Mouse (Mus musculus) lung, adult 2 months (tissue): ENCODE data around the gene Gtpbp3. TPM values are rescaled to one million over a fixed set of nuclear protein-coding genes. Genes with fewer than 3 reads are reported as not detected.
A peak's percentile ranks its signal among the peaks of the same experiment; 100 is the strongest.
"Not testable (repeated sequence)": the region's sequence is repeated elsewhere in the genome, so short reads cannot be mapped to it uniquely, and the experiment has no call there.

ENCODE experiments used
- DNase-seq: peaks from one replicate; pipeline ENCODE4 v3.0.0; 2022
- H3K4me1 ChIP-seq: fragments of 200-500 bp; 2 replicates; pipeline ENCODE4 v1.6.1; 2011; ENCODE audit warnings: low read length; ENCODE audit not compliant: control insufficient read depth, insufficient read depth
- H3K4me3 ChIP-seq: fragments of 200-500 bp; replicated peaks from 2 replicates; pipeline ENCODE3; 2011; ENCODE audit warnings: low read depth, mild to moderate bottlenecking, control low read depth, low read length; ENCODE audit errors: extremely low read depth
- CTCF ChIP-seq: fragments of 200-500 bp; IDR thresholded peaks from 2 replicates; pipeline ENCODE4 v1.5.1; 2011; ENCODE audit warnings: mild to moderate bottlenecking, low read length, control low read depth; ENCODE audit not compliant: insufficient read depth
- POLR2A ChIP-seq: fragments of 200-500 bp; IDR thresholded peaks from 2 replicates; pipeline ENCODE4 v1.6.1; 2011; ENCODE audit warnings: low read depth, mild to moderate bottlenecking, control low read depth, low read length, borderline replicate concordance; ENCODE audit errors: extremely low read depth
- WGBS: fragments of 180-500 bp; shearing (Covaris S2); methylation state at CpG from one replicate; pipeline ENCODE4 v1.1.7; 2018; 5-methylcytosine and 5-hydroxymethylcytosine counted together
- polyA plus RNA-seq: library from polyadenylated mRNA; depleted of rRNA; stranded (reverse); fragments of >200 nt; gene quantifications from 2 replicates; pipeline ENCODE4 v1.2.3, GENCODE M21; 2012; rRNA removed

Gene Gtpbp3
- polyA plus RNA-seq, 1 experiment: 26.0 TPM

- WGBS: 31% methylated on average over 11 of the region's 11 CpGs
These were observed 40.6 kb downstream of the Gtpbp3 start for GRCm38 (mm10) chr8:71528362-71529073.

GRCm38 (mm10) chr8:71530735-71531467 is 43.0 kb downstream of the Gtpbp3 start:
- not testable (repeated sequence) for DNase-seq, H3K4me1 ChIP-seq, H3K4me3 ChIP-seq
- peak; percentile 54 for TF ChIP-seq CTCF
- 80% methylated on average over 8 of the region's 12 CpGs for WGBS

More at GRCm38 (mm10) chr8:71528362-71529073, 40.6 kb downstream of the Gtpbp3 start:
- Histone ChIP-seq H3K4me3 (no peak overlapping the region), H3K4me1 (peaks cover 8% of the 10 kb centered on the region)
- DNase-seq: no peak
- peak; percentile 44; the same call in 1 of the 2 replicates for TF ChIP-seq POLR2A
- TF ChIP-seq CTCF: no peak

- Histone ChIP-seq H3K4me3 (no peak overlapping the region), H3K4me1 (peaks cover 9% of the 10 kb centered on the region)
- DNase-seq: no peak
- TF ChIP-seq CTCF (no peak), POLR2A (no peak)
- WGBS: 66% methylated on average over 3 of the region's 3 CpGs
These were observed 46.4 kb downstream of the Gtpbp3 start for GRCm38 (mm10) chr8:71534263-71534810.

- WGBS: 73% methylated on average over 5 of the region's 5 CpGs
- no peak for DNase-seq
- no peak for TF ChIP-seq POLR2A
- no peak for TF ChIP-seq CTCF
- peaks cover 9% of the 10 kb centered on the region for H3K4me1 ChIP-seq
- no peak overlapping the region for H3K4me3 ChIP-seq
These were observed 47.8 kb downstream of the Gtpbp3 start for GRCm38 (mm10) chr8:71535663-71536062.

- peak; percentile 88 for DNase-seq
- TF ChIP-seq CTCF (no peak), POLR2A (peak; percentile 44; the same call in 1 of the 2 replicates)
- peaks cover 7% of the 10 kb centered on the region for H3K4me1 ChIP-seq
- 2% methylated on average over 37 of the region's 37 CpGs for WGBS
- peak within 1 kb of the TSS; percentile 79 for H3K4me3 ChIP-seq
These were observed 49.3 kb downstream of the Gtpbp3 start, which contains the start of gene Bst2 for GRCm38 (mm10) chr8:71537028-71537867. Gene Bst2, minus strand, starts transcription at chr8:71537456.

GRCm38 (mm10) chr8:71542632-71543343 is 54.9 kb downstream of the Gtpbp3 start, which contains the start of gene Mvb12a:
Gene Mvb12a, plus strand, starts transcription at chr8:71542922.
- WGBS: under 1% methylated on average over 55 of the region's 55 CpGs
- peaks cover 10% of the 10 kb centered on the region for H3K4me1 ChIP-seq
- peak within 1 kb of the TSS; percentile 70 for H3K4me3 ChIP-seq
- TF ChIP-seq CTCF (no peak), POLR2A (peak; percentile 57; the same call in 1 of the 2 replicates)
- DNase-seq: peak; percentile 97

- WGBS: 82% methylated on average over 9 of the region's 9 CpGs
- Histone ChIP-seq H3K4me1 (peaks cover 6% of the 10 kb centered on the region), H3K4me3 (no peak overlapping the region)
- no peak for DNase-seq
- TF ChIP-seq POLR2A (no peak), CTCF (no peak)
These were observed 55.9 kb downstream of the Gtpbp3 start for GRCm38 (mm10) chr8:71543755-71544154.

GRCm38 (mm10) chr8:71545053-71545452 is 57.1 kb downstream of the Gtpbp3 start:
- DNase-seq: no peak
- H3K4me3 ChIP-seq: no peak overlapping the region
- TF ChIP-seq CTCF (no peak), POLR2A (no peak)
- H3K4me1 ChIP-seq: peaks cover 6% of the 10 kb centered on the region
- WGBS: 92% methylated on average over 11 of the region's 11 CpGs

- WGBS: 87% methylated on average over 7 of the region's 7 CpGs
- TF ChIP-seq CTCF (no peak), POLR2A (no peak)
- Histone ChIP-seq H3K4me3 (no peak overlapping the region), H3K4me1 (peaks cover 6% of the 10 kb centered on the region)
- no peak for DNase-seq
These were observed 59.7 kb downstream of the Gtpbp3 start for GRCm38 (mm10) chr8:71547590-71547989.

Other genes with a start within 250 kb of the Gtpbp3 start
- gene Myo9b, start 215.4 kb upstream of the Gtpbp3 start, polyA plus RNA-seq: 32.7 and 37.6 TPM in 2 replicates
- gene Haus8, start 215.2 kb upstream of the Gtpbp3 start, polyA plus RNA-seq: 6.4 and 9.8 TPM in 2 replicates
- gene Use1, start 121.3 kb upstream of the Gtpbp3 start, polyA plus RNA-seq: 111 and 121 TPM in 2 replicates
- 16.9 and 21.1 TPM in 2 replicates for gene Ocel1, start 116.8 kb upstream of the Gtpbp3 start, polyA plus RNA-seq
- gene Nr2f6, start 106.1 kb upstream of the Gtpbp3 start, polyA plus RNA-seq: 133 and 205 TPM in 2 replicates
- 155 and 170 TPM in 2 replicates for gene Ushbp1, start 92.3 kb upstream of the Gtpbp3 start, polyA plus RNA-seq
- gene Babam1, start 91.2 kb upstream of the Gtpbp3 start, polyA plus RNA-seq: 120 and 145 TPM in 2 replicates
- gene Ankle1, start 82.1 kb upstream of the Gtpbp3 start, polyA plus RNA-seq: 1.4 and 2.2 TPM in 2 replicates
- 38.1 and 43.3 TPM in 2 replicates for gene Abhd8, start 24.4 kb upstream of the Gtpbp3 start, polyA plus RNA-seq
- gene Mrpl34, start 23.1 kb upstream of the Gtpbp3 start, polyA plus RNA-seq: 59.4 and 72.5 TPM in 2 replicates
- 84.4 and 85.9 TPM in 2 replicates for gene Dda1, start 18.9 kb upstream of the Gtpbp3 start, polyA plus RNA-seq
- 25.5 and 30.6 TPM in 2 replicates for gene Ano8, start 2.1 kb upstream of the Gtpbp3 start, polyA plus RNA-seq
- 1,109 and 1,564 TPM in 2 replicates for gene Plvap, start 23.6 kb downstream of the Gtpbp3 start, polyA plus RNA-seq
- gene Ccdc194, start 37.6 kb downstream of the Gtpbp3 start, polyA plus RNA-seq: 0.42 and 0.49 TPM in 2 replicates
- gene Bst2, start 49.4 kb downstream of the Gtpbp3 start, polyA plus RNA-seq: 437 and 505 TPM in 2 replicates
- gene Mvb12a, start 54.8 kb downstream of the Gtpbp3 start, polyA plus RNA-seq: 131 and 132 TPM in 2 replicates
- 18.5 and 25.2 TPM in 2 replicates for gene Tmem221, start 70.8 kb downstream of the Gtpbp3 start, polyA plus RNA-seq
- gene Nxnl1, start 78.5 kb downstream of the Gtpbp3 start, polyA plus RNA-seq: 0.09 TPM in 1 of 2 replicates, not detected in the other
- 73.5 and 101 TPM in 2 replicates for gene Slc27a1, start 80.8 kb downstream of the Gtpbp3 start, polyA plus RNA-seq
- 140 TPM in 2 replicates for gene Pgls, start 104.1 kb downstream of the Gtpbp3 start, polyA plus RNA-seq
- gene Fam129c, start 109.5 kb downstream of the Gtpbp3 start, polyA plus RNA-seq: 4.8 and 5.4 TPM in 2 replicates
- gene Colgalt1, start 122.9 kb downstream of the Gtpbp3 start, polyA plus RNA-seq: 172 and 200 TPM in 2 replicates
- gene Unc13a, start 183.7 kb downstream of the Gtpbp3 start, polyA plus RNA-seq: 0.25 and 0.32 TPM in 2 replicates
- 56.6 and 72.7 TPM in 2 replicates for gene Jak3, start 188.2 kb downstream of the Gtpbp3 start, polyA plus RNA-seq
- gene Insl3, start 201.1 kb downstream of the Gtpbp3 start, polyA plus RNA-seq: 58.5 and 60.7 TPM in 2 replicates
- gene B3gnt3, start 213.7 kb downstream of the Gtpbp3 start, polyA plus RNA-seq: 25.0 and 31.3 TPM in 2 replicates
- gene Fcho1, start 237.6 kb downstream of the Gtpbp3 start, polyA plus RNA-seq: 20.0 and 23.3 TPM in 2 replicates